In genomic region chr2:158659346-158659745, GRCm38 (mm10) we compare ENCODE assay signal across 17 mouse cellular contexts. TPM values are rescaled to one million over a fixed set of nuclear protein-coding genes. Genes with fewer than 3 reads are reported as not detected.
DNase-seq lines count a peak whose midpoint lies in the region; ATAC-seq and TF ChIP-seq lines count a peak whose summit lies in the region.
"Had no signal": no experiment of that assay in that cellular context is flagged by ENCODE, and none has a peak within 500 bp of the region (broad histone marks: within the 10 kb centered on the region; RNA-seq: fewer than 3 reads in every experiment).

No protein-coding gene starts in this region.

- TF ChIP-seq CTCF in heart, postnatal 0 days (IDR thresholded peaks at IDR 0.05; ENCODE audit: low read depth), result no peak

- no peak overlapping the region for H3K4me3 ChIP-seq in heart, postnatal 0 days (ENCODE audit: low read depth, low read length)
- no peak overlapping the region for H3K4me3 ChIP-seq in lung, embryonic 15.5 days
- H3K4me3 ChIP-seq: embryonic facial prominence, embryonic 12.5 days; midbrain, embryonic 12.5 days had no signal

- no peaks in the 10 kb centered on the region for H3K4me1 ChIP-seq in heart, postnatal 0 days (ENCODE audit: control insufficient read depth, insufficient read depth)
- peaks cover 14% of the 10 kb centered on the region for H3K4me1 ChIP-seq in lung, embryonic 15.5 days
- H3K4me1 ChIP-seq: midbrain, embryonic 12.5 days had no signal

- no peak overlapping the region for H3K4me2 ChIP-seq in heart, postnatal 0 days (ENCODE audit: low read depth, low read length)
- H3K4me2 ChIP-seq in lung, embryonic 15.5 days, result no peak overlapping the region
- H3K4me2 ChIP-seq: embryonic facial prominence, embryonic 12.5 days; liver, embryonic 11.5 days; midbrain, embryonic 12.5 days had no signal

- H3K27me3 ChIP-seq in heart, postnatal 0 days (ENCODE audit: control insufficient read depth, insufficient read depth, low read length), result no peaks in the 10 kb centered on the region
- no peaks in the 10 kb centered on the region for H3K27me3 ChIP-seq in lung, embryonic 15.5 days
- H3K27me3 ChIP-seq: CH12.LX; embryonic facial prominence, embryonic 12.5 days; midbrain, embryonic 12.5 days had no signal

- no peaks in the 10 kb centered on the region for H3K36me3 ChIP-seq in heart, postnatal 0 days (replicated peaks; ENCODE audit: control insufficient read depth, insufficient read depth, low read length)
- H3K36me3 ChIP-seq in lung, embryonic 15.5 days, result no peaks in the 10 kb centered on the region
- H3K36me3 ChIP-seq: embryonic facial prominence, embryonic 12.5 days; midbrain, embryonic 12.5 days had no signal

- WGBS in heart, postnatal 0 days, result 75% methylated on average over 3 of the region's 3 CpGs
- 48% methylated on average over 3 of the region's 3 CpGs for WGBS in lung, embryonic 15.5 days

- no peaks in the 10 kb centered on the region for H3K9me3 ChIP-seq in heart, postnatal 0 days (replicated peaks; ENCODE audit: control insufficient read depth, low read length)
- no peaks in the 10 kb centered on the region for H3K9me3 ChIP-seq in lung, embryonic 15.5 days
- H3K9me3 ChIP-seq: embryonic facial prominence, embryonic 12.5 days; midbrain, embryonic 12.5 days had no signal

- DNase-seq in adrenal gland, adult 2 months, result peak; percentile 56
- DNase-seq in adrenal gland, adult 18-20 months (ENCODE audit: low spot score in 2 of 2), result no peak
- no peak for DNase-seq in heart, postnatal 0 days (ENCODE audit: low spot score)
- DNase-seq in heart, adult 11 months, result no peak
- DNase-seq in lung, postnatal 10 days, result no peak
- no peak for DNase-seq in testis, postnatal 10 days (ENCODE audit: low spot score)
- DNase-seq: cerebellum, adult 18-20 months; lung, postnatal 14 days; thymus, postnatal 4 days had no signal

- no peak overlapping the region for H3K9ac ChIP-seq in heart, postnatal 0 days (replicated peaks; ENCODE audit: low read depth, low read length)
- no peak overlapping the region for H3K9ac ChIP-seq in lung, embryonic 15.5 days
- H3K9ac ChIP-seq: embryonic facial prominence, embryonic 12.5 days; midbrain, embryonic 12.5 days had no signal

- no peak for ATAC-seq in heart, postnatal 0 days (ENCODE audit: insufficient read depth, low read depth)
- no peak; the same call in 1 of the 2 replicates for ATAC-seq in lung, embryonic 15.5 days (ENCODE audit: borderline replicate concordance, extremely low read depth, low FRiP score, low TSS enrichment)
- peak; percentile 7; the same call in 1 of the 2 replicates for ATAC-seq in megakaryocyte progenitor cell, adult 5-6 weeks (replicated peaks; ENCODE audit: poor library complexity)

- TF ChIP-seq EP300 in heart, postnatal 0 days (IDR thresholded peaks at IDR 0.05; ENCODE audit: low read depth), result no peak

- peak overlapping the region; percentile 9; the same call in 1 of the 2 replicates for H3K27ac ChIP-seq in heart, postnatal 0 days (ENCODE audit: low read depth)
- peak overlapping the region; percentile 57 for H3K27ac ChIP-seq in lung, embryonic 15.5 days
- H3K27ac ChIP-seq: midbrain, embryonic 12.5 days had no signal

RNA-seq across cellular contexts. Expression of gene Ppp1r16b, which starts 5.9 kb away (rescaled TPM):
- 10 to 100 TPM in 1 of 2 experiments, 1 to 10 TPM in 1; 9.3 to 13.3 TPM for total RNA-seq in adrenal gland, adult 2 months (2021)
- polyA plus RNA-seq in adrenal gland, adult 2 months (2012; rRNA removed), result 3.3 and 4.1 TPM in 2 replicates
- 10 to 100 TPM in 1 of 2 experiments, 1 to 10 TPM in 1; 6.9 to 11.5 TPM for total RNA-seq in adrenal gland, adult 18-20 months (2021)
- total RNA-seq in heart, postnatal 0 days (2014; rRNA removed; ENCODE audit: low replicate concordance), result 3.7 and 9.1 TPM in 2 replicates
- polyA plus RNA-seq in heart, postnatal 0 days (2015; fragmentation: Nextera tagmentation; extraction: Ambion mirVana), result 5.0 and 5.1 TPM in 2 replicates
- polyA plus RNA-seq in lung, embryonic 15.5 days (2015; fragmentation: Nextera tagmentation; extraction: Ambion mirVana), result 16.7 and 20.2 TPM in 2 replicates
- 0.17 and 0.30 TPM in 2 replicates for total RNA-seq in megakaryocyte progenitor cell, adult 5-6 weeks (2015)
- total RNA-seq in megakaryocyte progenitor cell, adult 5-6 weeks (2017), result 0.07 and 0.08 TPM in 2 replicates

RNA-seq across cellular contexts. Expression of gene Actr5, which starts 34.7 kb away (rescaled TPM):
- 10 to 100 TPM in 1 of 2 experiments, 1 to 10 TPM in 1; 9.1 to 10.1 TPM for total RNA-seq in adrenal gland, adult 2 months (2021)
- 7.1 and 9.0 TPM in 2 replicates for polyA plus RNA-seq in adrenal gland, adult 2 months (2012; rRNA removed)
- total RNA-seq in adrenal gland, adult 18-20 months (2021), result 10 to 100 TPM; 11.9 to 12.8 TPM
- 9.6 and 10.8 TPM in 2 replicates for total RNA-seq in heart, postnatal 0 days (2014; rRNA removed; ENCODE audit: low replicate concordance)
- polyA plus RNA-seq in heart, postnatal 0 days (2015; fragmentation: Nextera tagmentation; extraction: Ambion mirVana), result 2.9 and 3.8 TPM in 2 replicates
- polyA plus RNA-seq in lung, embryonic 15.5 days (2015; fragmentation: Nextera tagmentation; extraction: Ambion mirVana), result 10.1 and 11.1 TPM in 2 replicates
- 9.1 and 14.7 TPM in 2 replicates for total RNA-seq in megakaryocyte progenitor cell, adult 5-6 weeks (2015)
- total RNA-seq in megakaryocyte progenitor cell, adult 5-6 weeks (2017), result 14.5 and 18.7 TPM in 2 replicates

RNA-seq across cellular contexts. Expression of gene Slc32a1, which starts 48.8 kb away (rescaled TPM):
- not detected for total RNA-seq in adrenal gland, adult 2 months (2021)
- not detected in 2 replicates for polyA plus RNA-seq in adrenal gland, adult 2 months (2012; rRNA removed)
- not detected for total RNA-seq in adrenal gland, adult 18-20 months (2021)
- total RNA-seq in heart, postnatal 0 days (2014; rRNA removed; ENCODE audit: low replicate concordance), result not detected in 2 replicates
- not detected in 2 replicates for polyA plus RNA-seq in heart, postnatal 0 days (2015; fragmentation: Nextera tagmentation; extraction: Ambion mirVana)
- not detected in 2 replicates for polyA plus RNA-seq in lung, embryonic 15.5 days (2015; fragmentation: Nextera tagmentation; extraction: Ambion mirVana)
- total RNA-seq in megakaryocyte progenitor cell, adult 5-6 weeks (2015), result 0.05 TPM in 1 of 2 replicates, not detected in the other
- 0.04 TPM in 1 of 2 replicates, not detected in the other for total RNA-seq in megakaryocyte progenitor cell, adult 5-6 weeks (2017)
- total RNA-seq: CH12.LX; hematopoietic stem cell, adult 5-6 weeks had no signal
- polyA plus RNA-seq: embryonic facial prominence, embryonic 12.5 days; gonadal fat pad, adult 2 months had no signal
